ENCODE assay signal across 8 mouse cellular contexts in the genomic region with DNA sequence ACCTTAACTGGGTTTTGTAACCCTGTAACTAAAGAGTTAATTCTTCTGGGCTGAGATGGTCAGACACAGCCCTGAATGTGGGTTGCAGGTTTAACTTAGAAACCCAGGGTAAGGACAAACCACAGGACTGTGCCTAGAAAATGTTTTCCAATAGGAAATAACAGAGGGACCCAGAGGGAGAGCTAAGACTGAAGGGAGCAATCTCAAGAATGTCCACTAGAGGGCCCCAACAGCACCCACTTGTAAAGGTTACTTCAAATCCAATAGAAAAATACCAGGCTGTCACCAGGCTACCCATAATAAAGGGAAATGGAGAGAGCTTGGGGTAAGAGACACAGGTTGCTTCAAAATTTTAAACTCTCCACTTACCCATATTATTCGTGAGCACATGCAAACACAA. TPM values are rescaled to one million over a fixed set of nuclear protein-coding genes. Genes with fewer than 3 reads are reported as not detected.
DNase-seq lines count a peak whose midpoint lies in the region; ATAC-seq lines count a peak whose summit lies in the region.

No protein-coding gene starts in this region.

- H3K27me3 ChIP-seq in forebrain, embryonic 12.5 days: peaks cover 3% of the 10 kb centered on the region; the same call in 1 of the 2 replicates

- peak; percentile 67 for DNase-seq in MEL-GATA-1-ER (ENCODE audit: extremely low read depth, low read depth)
- DNase-seq in c-Kit-positive CD71-negative TER-119-negative erythroid progenitor cells, embryonic 14.5 days (ENCODE audit: low read depth): peak; percentile 63
- peak; percentile 75 to 81 for DNase-seq in heart, postnatal 36 days
- peak; percentile 79 to 92 for DNase-seq in layer of hippocampus, postnatal 14 days (ENCODE audit: low spot score in 2 of 2)
- DNase-seq in lung, postnatal 14 days: peak; percentile 85
- peak; percentile 84 for DNase-seq in right cerebral cortex, postnatal 14 days
- peak; percentile 70 for DNase-seq in urinary bladder, postnatal 25 days (ENCODE audit: low spot score)

- WGBS in forebrain, embryonic 12.5 days: 3% methylated on average over 1 of the region's 1 CpGs

- intact Hi-C loops in heart, postnatal 36 days (cut with DNase I): loop anchor here (10.0 kb wide), 1 partner anchor 520 kb away; a partner anchor contains a TSS

- H3K27ac ChIP-seq in forebrain, embryonic 12.5 days: no peak overlapping the region

- no peak overlapping the region for H3K4me2 ChIP-seq in forebrain, embryonic 12.5 days

- no peaks in the 10 kb centered on the region for H3K36me3 ChIP-seq in forebrain, embryonic 12.5 days (replicated peaks)

- no peaks in the 10 kb centered on the region for H3K9me3 ChIP-seq in forebrain, embryonic 12.5 days

- ATAC-seq in forebrain, embryonic 12.5 days (ENCODE audit: low FRiP score): peak; percentile 51

- peaks cover 5% of the 10 kb centered on the region for H3K4me1 ChIP-seq in forebrain, embryonic 12.5 days

- H3K9ac ChIP-seq in forebrain, embryonic 12.5 days: no peak overlapping the region

- H3K4me3 ChIP-seq in forebrain, embryonic 12.5 days (replicated peaks): no peak overlapping the region

RNA-seq across cellular contexts. Expression of a gene that starts 20.3 kb away (rescaled TPM):
- 39.1 and 39.7 TPM in 2 replicates for polyA plus RNA-seq in forebrain, embryonic 12.5 days (2016; fragmentation: Nextera tagmentation; extraction: Ambion mirVana)
- total RNA-seq in heart, postnatal 36 days (2021): 10 to 100 TPM; 22.1 to 33.0 TPM
- total RNA-seq in layer of hippocampus, postnatal 14 days (2021): 10 to 100 TPM; 57.6 to 70.6 TPM
